Mouse (Mus musculus): ENCODE results near the gene Cd70.

GRCm38 (mm10) chr17:57099629-57100325 lies 49.8 kb downstream of the Cd70 start:
- TF ChIP-seq CTCF (IDR thresholded peaks at IDR 0.05; ENCODE audit: low read depth, low read length) (no peak), POLR2A (IDR thresholded peaks at IDR 0.05; ENCODE audit: extremely low read depth, insufficient read depth, low read length) (no peak)
